Mouse (Mus musculus): ENCODE measurements at regions not wholly inside any gene's neighbourhood (a gene's known extent, or its start where the extent isn't known, plus 50 kb on each side); places are given as distances from the start of the nearest gene placed in this dataset.

DNA sequence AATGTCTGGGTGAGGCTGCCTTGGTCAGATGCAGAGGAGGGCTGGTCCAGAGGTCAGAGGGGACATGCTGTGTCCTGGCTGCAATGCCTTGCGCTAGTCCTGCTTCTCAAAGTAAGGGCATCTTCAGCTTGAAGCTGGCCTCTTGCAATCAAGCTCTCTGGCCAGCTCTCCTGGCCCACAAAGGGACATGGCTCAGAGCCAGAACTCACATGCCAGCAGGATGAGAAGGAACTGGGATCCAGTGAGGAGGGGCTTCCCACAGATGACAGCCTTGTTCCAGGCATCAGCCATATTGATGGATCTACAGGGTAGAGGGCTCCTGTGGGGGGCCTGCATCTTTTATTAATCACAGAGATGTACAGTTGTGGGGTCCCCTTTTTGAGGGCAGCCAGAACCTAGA lies 445.1 kb upstream of the Mgmt start:
- no peak for TF ChIP-seq POLR2A (IDR thresholded peaks at IDR 0.05; ENCODE audit: insufficient read depth, low read depth, low read length)
- TF ChIP-seq CTCF (IDR thresholded peaks at IDR 0.05): no peak
- TF ChIP-seq EP300 (IDR thresholded peaks at IDR 0.05; ENCODE audit: insufficient read depth, low read depth, low read length): no peak
